Mouse (Mus musculus) heart, embryonic 14.5 days (tissue): Measurements from ENCODE around the gene Clca3a1. TPM values are rescaled to one million over a fixed set of nuclear protein-coding genes. Genes with fewer than 3 reads are reported as not detected.
"Not testable (repeated sequence)": the region's sequence is repeated elsewhere in the genome, so short reads cannot be mapped to it uniquely, and the experiment has no call there.

Source experiments
- ATAC-seq: fragments of 200-750 bp; cut with Nextera tagmentation; 2 replicates; pipeline ENCODE4 v1.8.0; 2017; ENCODE audit warnings: low read depth, moderate TSS enrichment; ENCODE audit not compliant: insufficient number of reproducible peaks, insufficient read depth, low FRiP score
- H3K27ac ChIP-seq, 2 experiments: fragments of 200-500 bp in 1 of 2; fragments of 300-500 bp in 1 of 2; sonication (generic) in 1 of 2; replicated peaks in 1 of 2; 2 replicates each; pipeline ENCODE4 v1.5.1; 2012 to 2014; ENCODE audit warnings: low read depth in 2 of 2, low read length in 2 of 2, control low read depth in 1 of 2, mild to moderate bottlenecking in 1 of 2, mixed read lengths in 1 of 2; ENCODE audit not compliant: control insufficient read depth in 1 of 2, insufficient read depth in 1 of 2
- H3K27me3 ChIP-seq: fragments of 300-500 bp; sonication (generic); 2 replicates; pipeline ENCODE4 v1.6.1; 2014; ENCODE audit warnings: mild to moderate bottlenecking, low read length, control low read depth; ENCODE audit not compliant: control insufficient read depth, insufficient read depth
- H3K36me3 ChIP-seq: fragments of 300-500 bp; sonication (generic); 2 replicates; pipeline ENCODE4 v1.6.1; 2014; ENCODE audit warnings: mild to moderate bottlenecking, control low read depth, low read length, mixed read lengths; ENCODE audit not compliant: control insufficient read depth, insufficient read depth
- H3K4me1 ChIP-seq, 2 experiments: fragments of 200-500 bp in 1 of 2; fragments of 300-500 bp in 1 of 2; sonication (generic) in 1 of 2; 2 replicates each; pipeline ENCODE4 v1.6.1; 2012 to 2014; ENCODE audit warnings: low read length in 2 of 2, control low read depth in 1 of 2, mixed read lengths in 1 of 2; ENCODE audit not compliant: control insufficient read depth in 2 of 2, insufficient read depth in 2 of 2
- H3K4me2 ChIP-seq: fragments of 300-500 bp; sonication (generic); 2 replicates; pipeline ENCODE4 v1.6.1; 2014; ENCODE audit warnings: mild to moderate bottlenecking, low read length
- H3K4me3 ChIP-seq, 2 experiments: fragments of 200-500 bp in 1 of 2; fragments of 300-500 bp in 1 of 2; sonication (generic) in 1 of 2; 2 replicates each; pipeline ENCODE4 v1.5.1; 2012 to 2014; ENCODE audit warnings: low read length in 2 of 2, mild to moderate bottlenecking in 2 of 2, control low read depth in 1 of 2, low read depth in 1 of 2, moderate library complexity in 1 of 2; ENCODE audit not compliant: control insufficient read depth in 1 of 2, insufficient read depth in 1 of 2
- H3K9ac ChIP-seq: fragments of 300-500 bp; sonication (generic); 2 replicates; pipeline ENCODE4 v1.6.1; 2014; ENCODE audit warnings: mild to moderate bottlenecking, low read length
- H3K9me3 ChIP-seq: fragments of 300-500 bp; sonication (generic); 2 replicates; pipeline ENCODE4 v1.6.1; 2016; ENCODE audit warnings: low read length, control low read depth; ENCODE audit not compliant: control insufficient read depth
- WGBS: fragments of 180-500 bp; shearing (Covaris S2); extraction: QIAGEN DNeasy Blood & Tissue Kit; methylation state at CpG from one replicate; pipeline ENCODE4 v1.1.7; 2014; 5-methylcytosine and 5-hydroxymethylcytosine counted together
- polyA plus RNA-seq: library from polyadenylated mRNA; unstranded; fragments of >200 nt; fragmentation: Nextera tagmentation; extraction: Ambion mirVana; gene quantifications from 2 replicates; pipeline ENCODE4 v1.2.1, GENCODE M21; 2014

Clca3a1 gene
- polyA plus RNA-seq, 1 experiment from 2014 or later: 27.7 TPM

DNA sequence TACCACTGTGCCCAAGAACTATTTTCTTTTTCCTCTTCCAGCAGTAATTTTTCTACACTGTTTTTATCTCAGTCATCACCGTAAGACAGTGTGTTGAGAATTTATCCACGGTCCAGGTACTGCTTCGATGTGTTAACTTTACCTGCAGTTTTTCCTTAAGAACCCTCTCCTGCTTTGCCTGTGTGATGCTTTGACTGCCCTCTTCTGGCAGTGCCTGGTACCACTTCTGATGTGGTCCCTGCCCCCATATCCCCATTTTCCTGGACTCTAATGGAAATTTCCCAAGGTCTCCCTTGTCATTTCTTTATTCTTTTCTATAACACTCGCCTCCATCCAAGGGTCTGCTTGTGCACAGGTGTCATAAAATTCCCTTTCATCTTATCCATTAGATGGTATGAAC, 37.3 kb downstream of the Clca3a1 start:
- H3K4me1 ChIP-seq: peaks cover under 1 to 11% of the 10 kb centered on the region in 2 experiments
- H3K4me3 ChIP-seq: no peak overlapping the region
- no peaks in the 10 kb centered on the region for H3K36me3 ChIP-seq
- no peak overlapping the region for H3K27ac ChIP-seq
- no peak overlapping the region for H3K4me2 ChIP-seq
- ATAC-seq: no peak
- no peaks in the 10 kb centered on the region for H3K27me3 ChIP-seq
- H3K9ac ChIP-seq: no peak overlapping the region
- no peaks in the 10 kb centered on the region for H3K9me3 ChIP-seq
- 48% methylated on average over 4 of the region's 4 CpGs for WGBS

DNA sequence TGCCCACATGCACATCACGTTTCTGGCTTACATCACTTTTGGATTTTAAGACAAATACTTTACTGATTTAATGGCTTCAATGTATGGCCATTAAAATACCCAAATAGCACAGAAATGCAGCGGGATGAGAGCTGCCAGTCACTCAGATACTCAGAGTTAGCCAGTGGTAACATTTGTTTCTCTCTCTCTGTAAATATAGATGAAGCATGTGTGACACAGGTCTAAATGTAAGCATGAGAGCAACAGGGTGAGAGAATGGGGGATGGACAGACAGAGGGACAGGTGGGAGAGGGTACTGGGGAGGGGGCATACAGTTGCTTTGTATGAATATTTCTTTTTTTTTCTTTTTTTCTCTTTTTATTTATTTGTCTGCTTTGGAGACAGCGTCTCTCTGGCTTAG, 38.2 kb downstream of the Clca3a1 start:
- H3K9me3 ChIP-seq, ATAC-seq, H3K27ac ChIP-seq, H3K4me2 ChIP-seq, H3K27me3 ChIP-seq, H3K4me3 ChIP-seq, H3K9ac ChIP-seq, H3K36me3 ChIP-seq: not testable (repeated sequence)
- H3K4me1 ChIP-seq: peaks cover 5 to 19% of the 10 kb centered on the region in 2 experiments
- WGBS: 82% methylated on average over 3 of the region's 3 CpGs

DNA sequence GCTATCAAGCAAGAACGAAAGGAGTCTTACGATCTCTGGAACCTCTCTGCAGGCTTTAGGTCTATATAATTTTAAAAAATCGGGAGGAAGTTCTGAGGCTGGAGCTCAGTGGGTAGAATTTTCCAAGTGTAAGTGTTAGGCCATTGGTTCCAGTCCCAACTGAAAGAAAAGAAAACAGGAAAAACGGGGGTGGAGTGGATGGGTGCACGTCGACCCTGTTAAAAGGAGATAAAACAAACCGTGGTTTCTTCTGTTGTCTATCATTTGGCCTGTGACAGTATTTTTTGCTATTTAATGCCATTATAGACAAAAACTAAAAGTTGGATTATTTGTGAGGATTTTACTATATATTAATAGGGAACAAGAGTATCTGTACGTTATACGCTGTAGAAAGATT, 38.9 kb downstream of the Clca3a1 start:
- 64% methylated on average over 9 of the region's 9 CpGs for WGBS
- Histone ChIP-seq H3K9me3 (no peaks in the 10 kb centered on the region), H3K4me3 (no peak overlapping the region), H3K36me3 (0 out of 2 replicates have a peak, but pooled peaks cover 3% of the 10 kb centered on the region), H3K4me2 (peak overlapping the region; percentile 67; the same call in 1 of the 2 replicates), H3K4me1 (peaks cover 5 to 24% of the 10 kb centered on the region in 2 experiments), H3K27ac (peak overlapping the region; percentile 59 to 100; a peak in 3 of 4 replicates), H3K27me3 (no peaks in the 10 kb centered on the region), H3K9ac (no peak overlapping the region)
- no peak for ATAC-seq

DNA sequence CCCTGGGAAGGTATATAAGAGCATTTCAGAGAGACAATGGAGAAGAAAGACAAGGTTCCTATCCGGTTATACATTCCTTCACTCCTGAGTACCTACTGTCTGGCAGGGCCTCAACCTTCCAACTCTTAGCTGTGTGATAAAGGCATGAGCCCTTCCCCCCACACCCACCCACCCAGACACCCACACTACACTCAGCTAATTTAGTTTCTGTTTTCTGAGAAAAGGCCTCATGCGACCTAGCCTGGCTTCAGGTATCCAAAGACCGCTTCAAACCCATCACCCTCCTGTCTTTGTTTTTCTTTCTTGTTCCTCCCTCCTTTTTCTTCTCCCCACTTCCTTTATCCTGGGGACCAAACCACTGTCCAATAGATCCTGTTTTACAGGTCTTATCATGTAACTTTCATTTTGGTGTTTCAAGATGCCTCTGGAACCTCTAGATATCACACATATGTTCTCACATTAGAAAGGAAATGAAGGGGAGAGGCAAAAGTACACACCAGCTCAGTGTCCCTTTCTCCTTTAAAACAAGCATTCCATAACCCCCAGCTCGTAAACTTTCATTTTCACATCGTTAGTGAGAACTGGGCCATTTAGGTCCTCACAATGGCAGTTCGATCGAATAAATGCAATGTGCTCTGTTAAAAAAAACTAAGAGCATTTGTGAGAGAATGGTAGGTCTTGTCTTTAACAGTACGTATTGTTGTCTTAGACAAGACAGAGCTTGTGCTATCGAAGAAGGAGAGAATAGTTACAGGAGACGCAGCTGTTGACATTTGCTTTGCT, 39.5 kb downstream of the Clca3a1 start:
- WGBS: 71% methylated on average over 10 of the region's 10 CpGs
- Histone ChIP-seq H3K9me3 (no peaks in the 10 kb centered on the region), H3K36me3 (0 out of 2 replicates have a peak, but pooled peaks cover 3% of the 10 kb centered on the region), H3K4me2 (peak overlapping the region; percentile 67), H3K4me3 (peak overlapping the region in 1 of 2 experiments; percentile 91; a peak in 3 of 4 replicates), H3K4me1 (peaks cover 5 to 28% of the 10 kb centered on the region in 2 experiments), H3K27me3 (no peaks in the 10 kb centered on the region), H3K27ac (peak overlapping the region; percentile 59 to 100), H3K9ac (peak overlapping the region; percentile 93)
- ATAC-seq: no peak

DNA sequence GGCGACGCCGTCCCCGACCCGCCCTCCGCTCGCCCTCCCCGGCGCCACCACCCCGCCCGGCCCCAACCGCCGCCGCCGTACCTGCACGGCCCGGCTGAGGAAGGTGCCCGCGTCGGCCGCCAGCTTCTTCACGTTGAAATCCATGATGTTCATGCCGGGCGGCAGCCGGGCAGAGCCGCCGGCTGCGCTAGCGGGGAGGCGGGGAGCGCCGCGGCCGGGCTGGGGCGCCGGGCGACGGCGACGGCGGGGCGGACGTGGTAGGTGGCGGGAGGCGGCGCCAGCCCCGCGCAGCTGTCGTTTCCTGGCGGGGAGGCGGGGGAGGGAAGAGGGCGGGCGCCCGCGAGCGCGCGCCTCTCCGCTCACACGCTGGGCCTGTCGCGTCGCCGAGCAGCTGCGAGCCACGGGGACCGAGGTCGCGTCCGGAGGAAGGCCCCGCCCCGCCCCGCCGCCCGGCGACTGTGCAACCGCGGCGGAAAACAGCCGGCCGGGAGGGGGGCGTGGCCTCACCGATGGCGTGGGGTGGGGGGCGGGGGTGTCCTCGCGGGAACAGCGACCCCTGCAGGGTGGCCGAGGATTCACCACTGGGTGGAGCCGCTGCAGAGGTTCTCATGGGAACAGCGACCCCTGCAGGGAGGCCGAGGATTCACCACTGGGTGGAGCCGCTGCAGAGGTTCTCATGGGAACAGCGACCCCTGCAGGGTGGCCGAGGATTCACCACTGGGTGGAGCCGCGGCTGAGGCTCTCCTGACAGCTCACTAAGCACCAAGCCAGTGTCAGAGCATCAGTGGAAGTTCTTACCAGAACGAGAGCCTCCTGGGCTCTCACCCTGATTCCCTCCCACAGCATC, 40.7 kb downstream of the Clca3a1 start, which contains the start of gene Sh3glb1:
Gene Sh3glb1, minus strand, starts transcription at position 435 of the 847 bp plus-strand sequence.
- Histone ChIP-seq H3K9me3 (no peaks in the 10 kb centered on the region), H3K36me3 (0 out of 2 replicates have a peak, but pooled peaks cover 3% of the 10 kb centered on the region), H3K27ac (peak within 1 kb of the TSS; percentile 93 to 100), H3K9ac (peak within 1 kb of the TSS; percentile 93), H3K27me3 (no peaks in the 10 kb centered on the region), H3K4me1 (peaks cover 10 to 36% of the 10 kb centered on the region in 2 experiments), H3K4me2 (peak within 1 kb of the TSS; percentile 76), H3K4me3 (peak within 1 kb of the TSS; percentile 80 to 91)
- peak; percentile 92 for ATAC-seq
- WGBS: under 1% methylated on average over 65 of the region's 98 CpGs

DNA sequence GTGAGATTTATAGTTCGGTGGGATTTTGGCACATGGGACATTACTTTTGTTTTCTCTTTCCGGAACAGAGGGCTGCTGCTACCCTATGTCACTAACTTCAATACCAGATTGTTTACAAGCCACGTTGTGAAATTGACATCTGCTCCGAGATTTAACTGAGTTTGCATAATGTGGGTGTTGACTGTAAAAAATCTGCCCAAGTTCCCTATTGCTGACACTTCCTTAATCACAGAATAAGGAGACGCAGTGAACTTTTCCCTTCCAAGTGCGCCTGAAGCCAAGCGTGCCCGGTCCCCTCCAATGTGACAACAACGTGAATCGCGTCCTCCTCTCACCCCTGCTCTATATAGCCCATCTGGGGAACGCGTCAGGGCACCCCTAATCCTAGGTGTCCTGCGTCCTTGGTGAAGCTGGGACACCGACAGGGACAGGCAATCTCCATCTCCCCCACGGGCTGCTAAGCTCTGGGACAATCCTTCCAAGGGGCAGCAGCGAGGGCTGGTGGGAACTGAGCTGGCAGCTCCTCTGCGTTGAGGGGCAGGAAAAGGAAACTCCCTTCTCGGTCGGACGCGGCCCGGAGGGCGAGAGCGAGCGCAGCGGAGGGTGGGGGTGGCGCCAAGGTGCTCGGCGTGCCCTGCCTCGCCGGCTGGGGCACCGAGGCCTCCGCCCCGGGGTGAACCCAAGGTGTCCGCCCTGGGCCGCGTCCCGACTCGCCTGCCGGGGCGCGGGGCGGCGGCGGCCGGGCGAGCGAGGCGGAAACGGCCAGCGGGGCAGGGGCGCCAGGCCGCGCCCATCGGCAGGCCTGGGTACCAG, 41.5 kb downstream of the Clca3a1 start:
- H3K36me3 ChIP-seq: 0 out of 2 replicates have a peak, but pooled peaks cover 3% of the 10 kb centered on the region
- peak overlapping the region; percentile 93 to 100 for H3K27ac ChIP-seq
- no peaks in the 10 kb centered on the region for H3K9me3 ChIP-seq
- H3K9ac ChIP-seq: peak overlapping the region; percentile 93
- peak; percentile 33; the same call in 1 of the 2 replicates for ATAC-seq
- H3K4me3 ChIP-seq: peak overlapping the region; percentile 80 to 91
- H3K27me3 ChIP-seq: no peaks in the 10 kb centered on the region
- H3K4me2 ChIP-seq: peak overlapping the region; percentile 76
- H3K4me1 ChIP-seq: peaks cover 13 to 44% of the 10 kb centered on the region in 2 experiments
- under 1% methylated on average over 49 of the region's 56 CpGs for WGBS

DNA sequence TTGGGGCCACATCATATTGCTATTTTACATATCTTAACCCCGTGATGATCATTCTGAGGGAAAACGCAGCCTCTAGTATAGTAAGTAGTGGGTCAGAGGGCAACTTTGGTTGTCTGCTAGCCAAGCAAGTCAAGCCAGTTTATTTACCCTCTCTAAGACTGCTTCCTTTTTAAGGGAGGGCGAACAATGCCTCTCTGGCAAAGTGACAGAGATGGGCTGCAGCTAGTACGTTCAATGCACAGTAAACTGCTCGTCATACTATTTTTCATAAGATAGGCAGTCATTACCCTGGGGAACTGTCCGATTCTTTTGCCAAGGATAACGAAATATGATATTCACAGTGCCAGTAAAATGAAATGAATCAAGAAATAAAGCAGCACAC, 42.1 kb downstream of the Clca3a1 start:
- Histone ChIP-seq H3K27me3 (no peaks in the 10 kb centered on the region), H3K36me3 (0 out of 2 replicates have a peak, but pooled peaks cover 3% of the 10 kb centered on the region), H3K4me2 (peak overlapping the region; percentile 76), H3K4me3 (peak overlapping the region; percentile 80 to 91), H3K9ac (peak overlapping the region; percentile 93), H3K9me3 (no peaks in the 10 kb centered on the region), H3K4me1 (peaks cover 16 to 50% of the 10 kb centered on the region in 2 experiments), H3K27ac (peak overlapping the region; percentile 93 to 100)
- ATAC-seq: no peak
- WGBS: 16% methylated on average over 7 of the region's 7 CpGs
